Mouse (Mus musculus): ENCODE measurements around the gene Mcub. TPM values are rescaled to one million over a fixed set of nuclear protein-coding genes. Genes with fewer than 3 reads are reported as not detected.
A peak's percentile ranks its signal among the peaks of the same experiment; 100 is the strongest.

The Mcub gene
- total RNA-seq, 2 experiments from 2014 or later = 2.9 to 3.3 TPM

DNA sequence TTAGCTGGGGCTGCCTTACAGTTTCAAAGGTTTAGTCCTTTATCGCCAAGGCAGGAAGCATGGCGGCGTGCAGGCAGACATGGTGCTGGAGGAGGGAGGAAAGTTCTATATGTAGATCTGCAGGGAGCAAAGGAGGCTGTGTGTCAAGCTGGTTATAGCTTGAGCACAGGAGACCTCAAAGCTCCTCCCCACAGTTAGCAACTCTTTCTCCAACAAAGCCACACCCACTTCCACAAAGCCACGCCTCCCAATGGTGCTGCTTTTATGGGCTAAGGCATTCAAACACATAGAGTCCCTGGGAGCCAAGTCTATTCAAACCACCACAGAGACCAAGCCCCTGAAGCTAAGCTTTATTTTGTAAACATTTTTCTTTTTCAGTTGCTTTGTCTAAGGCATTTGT lies 71.1 kb downstream of the Mcub start:
- DNase-seq (ENCODE audit: low spot score in 2 of 2) = no peak

- no peak for DNase-seq (ENCODE audit: low spot score in 2 of 2)
Observed at GRCm38 (mm10) chr3:129896591-129896990, 73.4 kb downstream of the Mcub start.

GRCm38 (mm10) chr3:129893143-129893542 lies 76.9 kb downstream of the Mcub start:
- DNase-seq (ENCODE audit: low spot score in 2 of 2) = no peak

DNA sequence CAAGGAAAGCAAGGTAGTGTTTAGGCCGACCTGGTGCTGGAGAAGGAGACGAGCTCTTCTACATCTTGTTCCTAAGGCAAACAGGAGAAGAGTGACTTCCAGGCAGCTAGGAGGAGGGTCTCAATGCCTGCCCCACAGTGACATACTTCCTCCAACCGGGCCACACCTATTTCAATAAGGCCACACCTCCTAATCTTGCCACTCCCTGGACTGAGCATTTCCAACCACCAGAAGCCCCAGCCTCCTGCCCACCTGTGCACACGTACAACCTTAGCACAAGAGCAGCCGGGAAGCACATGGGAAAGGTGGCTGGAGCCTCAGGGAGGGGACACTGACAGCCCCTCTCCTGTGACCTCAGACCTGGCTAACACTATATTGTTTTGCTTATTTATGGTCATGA lies 78.0 kb downstream of the Mcub start:
- DNase-seq (ENCODE audit: low spot score in 2 of 2) = no peak

- no peak for DNase-seq (ENCODE audit: low spot score in 2 of 2)
Observed at GRCm38 (mm10) chr3:129887779-129888517, 82.1 kb downstream of the Mcub start.

DNA sequence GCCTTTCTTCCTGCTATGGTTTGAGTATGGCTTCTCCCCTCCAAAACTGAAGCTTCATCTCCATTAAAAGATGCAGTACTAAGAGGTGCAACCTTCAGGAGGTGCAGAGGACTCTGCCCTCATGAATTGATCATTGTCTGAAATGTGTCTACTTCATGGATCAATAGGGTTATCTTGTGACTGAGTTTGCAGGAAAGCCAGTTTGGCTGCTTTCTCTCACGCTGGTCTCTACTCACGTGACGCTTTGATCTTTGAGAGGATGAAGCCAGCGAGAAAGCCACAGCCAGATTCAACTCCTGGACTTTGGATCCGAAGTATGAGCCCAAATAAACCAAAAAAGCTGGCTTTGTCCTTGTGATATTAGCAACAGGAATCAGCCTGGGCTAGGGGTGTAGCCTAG lies 83.6 kb downstream of the Mcub start:
- no peak for DNase-seq (ENCODE audit: low spot score in 2 of 2)

DNA sequence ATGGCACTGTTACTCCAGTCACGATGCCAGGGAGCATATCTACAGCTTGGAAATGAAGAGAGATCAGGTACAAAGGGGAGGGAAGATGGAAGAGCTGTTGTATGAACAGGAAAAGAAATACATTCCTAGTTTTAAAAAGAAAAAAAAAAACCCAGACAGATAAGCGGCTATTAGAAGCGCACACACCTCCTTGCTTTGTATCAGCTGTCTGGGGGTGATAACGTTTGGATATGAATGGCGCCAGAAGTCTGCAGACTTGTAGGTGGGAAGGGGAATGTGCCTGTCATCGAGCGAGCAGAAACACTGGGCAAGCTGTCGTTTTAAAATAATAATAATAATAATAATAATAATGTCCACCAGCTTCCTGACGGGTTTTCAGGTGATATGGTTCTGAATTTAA lies 84.4 kb downstream of the Mcub start:
- DNase-seq (ENCODE audit: low spot score in 2 of 2) = no peak

- no peak for DNase-seq (ENCODE audit: low spot score in 2 of 2)
Observed at GRCm38 (mm10) chr3:129880925-129881593, 88.9 kb downstream of the Mcub start.

- no peak for DNase-seq (ENCODE audit: low spot score in 2 of 2)
Observed at GRCm38 (mm10) chr3:129879913-129880312, 90.1 kb downstream of the Mcub start.

DNA sequence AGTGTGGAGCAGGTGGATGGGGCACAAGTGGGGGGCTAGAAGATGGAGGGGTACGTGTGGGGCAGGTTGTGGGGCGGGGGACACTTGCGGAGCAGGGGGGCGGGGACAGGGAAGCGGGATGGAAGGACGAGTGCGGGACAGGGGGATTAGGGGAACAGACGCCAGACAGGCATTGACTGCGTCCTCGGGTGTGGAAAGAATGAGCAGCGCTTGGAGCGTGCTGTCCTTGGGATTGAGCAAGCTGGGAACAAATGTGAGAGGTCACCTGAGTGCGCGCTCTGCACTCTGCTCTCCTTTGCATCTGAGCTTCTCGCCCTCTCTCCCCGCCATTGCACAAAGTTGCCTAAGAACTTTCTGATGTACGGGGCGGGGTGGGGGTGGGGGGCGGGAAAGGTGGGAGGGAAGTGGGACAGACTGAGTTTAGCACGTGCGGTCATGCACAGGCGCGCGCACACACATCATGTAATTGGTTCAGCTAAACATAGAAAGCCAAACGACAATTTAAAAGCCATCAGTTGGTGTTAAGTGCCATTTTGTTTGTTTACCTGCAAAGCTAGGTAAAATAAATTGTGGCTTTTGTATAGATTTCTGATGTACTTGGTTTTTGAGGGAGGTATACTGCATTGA lies 90.8 kb downstream of the Mcub start:
- DNase-seq (ENCODE audit: low spot score in 2 of 2) = no peak

DNA sequence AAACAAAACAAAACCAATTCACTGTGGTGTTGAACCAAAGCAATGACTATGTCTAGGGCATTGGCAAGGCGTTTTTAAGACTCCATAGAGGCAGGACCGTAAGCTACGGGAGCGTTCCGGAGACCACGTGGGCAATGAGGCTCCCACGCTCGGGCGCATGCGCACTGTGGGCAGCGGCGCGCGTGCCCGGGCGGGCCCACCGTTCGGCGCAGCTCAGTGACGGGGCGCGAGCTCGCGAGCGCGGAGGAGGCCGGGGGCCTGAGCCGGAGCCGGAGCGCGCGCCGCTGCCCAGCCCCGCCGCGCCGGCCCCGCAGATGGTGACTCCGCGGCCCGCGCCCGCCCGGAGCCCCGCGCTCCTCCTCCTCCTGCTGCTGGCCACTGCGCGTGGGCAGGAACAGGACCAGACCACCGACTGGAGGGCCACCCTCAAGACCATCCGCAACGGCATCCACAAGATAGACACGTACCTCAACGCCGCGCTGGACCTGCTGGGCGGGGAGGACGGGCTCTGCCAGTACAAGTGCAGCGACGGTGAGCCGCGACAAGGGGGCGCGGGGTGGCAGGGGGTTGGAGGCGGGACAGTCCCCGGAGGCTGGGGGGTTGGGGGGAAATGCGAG lies 91.5 kb downstream of the Mcub start, which contains the start of gene Pla2g12a:
Gene Pla2g12a, plus strand, starts transcription at position 202 of the 617 bp plus-strand sequence.
- peak; percentile 89 to 95 for DNase-seq (ENCODE audit: low spot score in 2 of 2)

DNA sequence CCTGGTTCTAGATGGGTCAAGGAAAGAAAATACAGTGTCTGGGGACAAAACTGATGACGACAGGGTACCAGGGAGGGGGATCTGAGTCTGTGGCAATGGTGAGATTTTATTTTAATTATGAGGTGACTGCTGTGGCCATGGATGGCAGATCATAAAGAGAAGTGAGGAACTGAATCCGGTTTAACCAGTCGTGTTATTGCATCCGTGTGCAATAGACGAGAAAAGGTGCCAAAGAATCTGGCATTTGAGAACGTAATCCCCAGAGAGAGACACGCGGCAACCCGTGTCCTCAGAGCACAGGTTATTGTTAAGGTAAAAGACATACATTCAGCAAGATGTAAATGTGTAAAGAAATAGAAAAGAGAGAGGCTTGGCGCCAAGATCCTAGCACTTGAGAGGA lies 92.7 kb downstream of the Mcub start:
- DNase-seq (ENCODE audit: low spot score in 2 of 2) = no peak

Other genes starting within 250 kb of the Mcub start
- gene Egf, start 214.9 kb downstream of the Mcub start, total RNA-seq (2021) = 1 to 10 TPM; 1.2 to 1.7 TPM
- not detected for gene Lrit3, start 166.2 kb downstream of the Mcub start, total RNA-seq (2021)
- under 1 TPM; 0.62 to 0.68 TPM for gene Rrh, start 147.6 kb downstream of the Mcub start, total RNA-seq (2021)
- 10 to 100 TPM; 43.7 to 46.6 TPM for gene Gar1, start 138.8 kb downstream of the Mcub start, total RNA-seq (2021)
- gene Cfi, start 134.3 kb downstream of the Mcub start, total RNA-seq (2021) = not detected
- gene Pla2g12a, start 91.6 kb downstream of the Mcub start, total RNA-seq (2021) = 10 to 100 TPM; 22.3 to 23.6 TPM
- gene Casp6, start 68.8 kb downstream of the Mcub start, total RNA-seq (2021) = 1 to 10 TPM; 6.3 to 7.6 TPM
- 10 to 100 TPM; 52.5 to 58.7 TPM for gene Sec24b, start 91.3 kb upstream of the Mcub start, total RNA-seq (2021)
- gene Col25a1, start 161.3 kb upstream of the Mcub start, total RNA-seq (2021) = 10 to 100 TPM; 70.7 to 71.0 TPM